Mouse (Mus musculus) left cerebral cortex, postnatal 14 days (tissue): ENCODE measurements at regions not wholly inside any gene's neighbourhood (a gene's known extent, or its start where the extent isn't known, plus 50 kb on each side); places are given as distances from the start of the nearest gene placed in this dataset.
"Not testable (repeated sequence)": the region's sequence is repeated elsewhere in the genome, so short reads cannot be mapped to it uniquely, and the experiment has no call there.

Experiments
- DNase-seq, 2 experiments: peaks; one replicate each; pipeline ENCODE4 v3.0.0; 2021 to 2022; ENCODE audit warnings: low spot score in 2 of 2, mixed read lengths in 1 of 2
- intact Hi-C: fragments of 180-260 bp; cut with DNase I; formaldehyde crosslinking; loops from one replicate; pipeline ENCODE4 v1.15.1; 2025

DNA sequence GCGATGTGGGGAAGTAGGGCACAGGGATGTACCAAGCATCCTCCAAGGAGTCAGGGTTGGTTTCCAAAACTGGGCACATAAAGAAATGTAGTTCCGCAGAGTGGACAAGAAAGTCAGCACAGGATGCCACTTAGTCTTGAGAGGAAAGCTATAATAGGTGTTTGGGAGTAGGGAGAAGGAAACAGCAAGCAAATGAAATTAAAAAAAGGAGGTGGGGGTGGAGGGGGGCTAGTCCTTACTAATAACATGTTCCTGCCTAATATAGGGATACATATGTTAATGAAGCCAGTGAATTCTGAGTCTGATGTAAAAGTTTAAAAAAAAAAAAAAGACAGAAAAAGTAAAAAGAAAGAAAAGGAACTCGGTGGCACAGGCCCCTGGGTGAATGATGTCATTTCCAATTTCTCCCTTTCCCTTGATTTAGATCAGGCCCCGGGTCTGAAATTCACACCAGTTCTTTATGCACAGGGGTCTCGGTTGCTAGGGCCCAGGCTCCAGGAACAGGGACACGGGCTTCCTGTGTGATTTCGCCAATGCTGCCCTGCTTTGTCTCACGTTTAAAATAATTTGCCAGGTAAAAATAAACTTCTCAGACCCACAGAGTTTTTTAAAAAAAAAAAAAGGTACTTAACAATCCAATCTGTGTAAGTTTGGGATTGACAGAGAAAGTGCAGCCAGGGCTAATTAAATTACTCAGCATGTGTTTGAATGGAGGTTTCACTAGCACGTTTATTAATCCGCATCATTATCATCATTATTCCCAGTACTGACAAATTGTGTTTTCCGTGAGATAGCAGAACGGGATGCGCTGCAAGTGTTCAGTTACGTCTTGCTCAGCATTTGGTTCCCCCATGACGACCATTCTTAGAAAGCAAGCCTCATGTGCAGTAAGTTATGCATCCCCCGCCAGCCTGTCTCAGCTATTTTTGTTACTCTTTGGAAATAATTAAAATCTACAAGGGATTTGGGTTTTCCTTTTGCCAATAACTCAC lies 172.8 kb upstream of the Slc25a13 start:
- intact Hi-C loops: no loop called here
- DNase-seq: peak in 1 of 2 experiments; percentile 9

DNA sequence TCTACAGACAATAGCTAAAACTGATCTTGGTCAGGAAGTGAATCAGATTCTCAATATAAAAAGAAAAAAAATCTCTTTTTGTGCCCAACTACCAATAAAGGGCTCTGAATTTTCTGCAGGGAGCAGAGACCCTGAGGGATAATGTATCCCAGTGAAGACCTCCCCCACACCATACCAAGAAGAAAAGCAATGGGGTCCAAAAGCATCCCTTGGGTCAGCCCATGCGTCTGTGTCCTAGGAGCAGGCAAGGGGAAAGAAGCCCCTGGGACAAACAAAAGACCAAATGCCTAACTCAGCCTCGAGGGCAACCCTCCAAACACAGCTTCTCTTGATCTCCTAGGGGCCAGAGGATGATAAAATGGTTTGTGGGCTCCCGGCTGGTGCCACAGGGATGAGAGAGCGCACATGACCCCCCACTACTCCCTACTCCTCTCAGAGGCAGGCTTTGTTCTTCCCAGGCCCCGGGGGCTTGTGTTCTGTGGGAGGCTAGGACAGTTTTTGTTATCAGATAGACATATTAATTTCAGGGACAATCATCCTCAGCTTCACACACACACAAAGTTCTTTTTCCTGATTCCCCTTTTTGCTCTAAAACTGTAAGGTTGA lies 172.0 kb upstream of the Slc25a13 start:
- intact Hi-C loops: no loop called here
- DNase-seq: no peak

DNA sequence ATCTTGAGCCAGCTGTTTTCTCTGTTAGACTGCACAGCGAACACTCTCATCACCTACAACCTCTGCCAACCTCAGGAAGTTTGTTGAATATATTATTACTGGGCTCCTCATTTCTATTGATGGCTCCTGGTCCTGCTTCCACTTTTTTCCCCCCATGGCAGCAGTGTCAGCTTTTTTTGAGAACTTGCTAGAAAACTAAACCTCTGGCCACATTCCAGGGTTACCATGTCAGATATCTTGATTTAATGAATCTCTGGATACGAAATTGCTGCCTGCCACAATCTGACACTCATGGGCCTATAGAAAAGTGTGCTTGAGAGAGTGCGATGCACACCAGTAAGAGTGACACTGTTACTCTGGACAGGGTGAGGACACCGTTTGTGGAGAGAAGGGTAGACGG lies 170.6 kb upstream of the Slc25a13 start:
- DNase-seq: no peak
- intact Hi-C loops: no loop called here

GRCm38 (mm10) chr6:6384971-6385370 lies 168.0 kb upstream of the Slc25a13 start:
- DNase-seq: no peak
- intact Hi-C loops: no loop called here

- DNase-seq: no peak
- intact Hi-C loops: no loop called here
Measured at GRCm38 (mm10) chr6:6384441-6384840, 167.5 kb upstream of the Slc25a13 start.

- DNase-seq: no peak
- intact Hi-C loops: no loop called here
Measured at GRCm38 (mm10) chr6:6372421-6372820, 155.4 kb upstream of the Slc25a13 start.

DNA sequence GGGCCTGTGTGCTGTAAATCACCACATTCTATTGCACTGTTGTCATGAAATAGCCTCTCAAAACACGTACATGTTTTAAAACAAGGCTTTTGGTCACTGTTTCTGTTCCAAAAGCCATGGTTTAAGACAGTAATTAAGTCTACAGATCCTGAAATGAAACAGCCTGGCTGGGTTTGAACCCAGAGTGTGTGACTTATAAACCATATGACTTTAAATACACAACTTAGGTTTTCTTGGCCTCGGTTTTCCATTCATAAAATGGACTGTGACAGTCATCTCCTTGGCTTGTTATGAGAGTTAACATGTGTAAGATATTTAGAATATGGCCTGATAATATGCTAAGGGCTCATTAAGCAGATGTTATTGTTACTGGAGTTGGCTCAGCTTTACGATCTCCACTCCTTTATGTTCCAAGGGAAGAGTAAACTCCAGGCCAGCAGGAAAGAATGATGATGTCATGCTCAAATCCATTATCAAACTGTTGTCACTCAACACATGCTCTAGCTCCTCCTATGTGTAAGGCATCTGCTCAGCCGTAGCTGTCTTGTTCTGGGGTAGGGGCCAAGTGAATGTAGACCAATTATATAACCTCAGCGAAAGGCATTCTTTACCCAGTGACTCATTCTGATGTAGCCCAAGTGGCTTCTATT lies 154.6 kb upstream of the Slc25a13 start:
- intact Hi-C loops: no loop called here
- no peak for DNase-seq

DNA sequence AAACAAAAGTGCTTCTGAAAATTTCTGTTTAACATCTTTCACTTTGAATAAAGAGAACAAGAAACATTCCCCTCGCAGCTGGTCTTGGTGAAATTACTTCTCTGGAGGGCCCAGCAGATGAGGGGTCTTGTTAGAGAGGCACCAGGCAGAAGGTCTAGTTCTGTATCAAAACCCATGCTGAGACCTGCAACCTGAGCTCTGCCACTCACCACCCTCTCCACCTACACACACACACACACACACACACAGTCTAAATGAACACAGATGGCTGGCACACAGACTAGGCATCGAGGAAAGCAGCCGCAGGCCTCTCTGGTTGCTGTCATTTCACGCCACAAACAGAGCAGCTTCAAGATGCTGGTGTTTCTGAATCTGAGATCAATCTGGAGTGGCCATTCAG lies 147.1 kb upstream of the Slc25a13 start:
- intact Hi-C loops: no loop called here

DNA sequence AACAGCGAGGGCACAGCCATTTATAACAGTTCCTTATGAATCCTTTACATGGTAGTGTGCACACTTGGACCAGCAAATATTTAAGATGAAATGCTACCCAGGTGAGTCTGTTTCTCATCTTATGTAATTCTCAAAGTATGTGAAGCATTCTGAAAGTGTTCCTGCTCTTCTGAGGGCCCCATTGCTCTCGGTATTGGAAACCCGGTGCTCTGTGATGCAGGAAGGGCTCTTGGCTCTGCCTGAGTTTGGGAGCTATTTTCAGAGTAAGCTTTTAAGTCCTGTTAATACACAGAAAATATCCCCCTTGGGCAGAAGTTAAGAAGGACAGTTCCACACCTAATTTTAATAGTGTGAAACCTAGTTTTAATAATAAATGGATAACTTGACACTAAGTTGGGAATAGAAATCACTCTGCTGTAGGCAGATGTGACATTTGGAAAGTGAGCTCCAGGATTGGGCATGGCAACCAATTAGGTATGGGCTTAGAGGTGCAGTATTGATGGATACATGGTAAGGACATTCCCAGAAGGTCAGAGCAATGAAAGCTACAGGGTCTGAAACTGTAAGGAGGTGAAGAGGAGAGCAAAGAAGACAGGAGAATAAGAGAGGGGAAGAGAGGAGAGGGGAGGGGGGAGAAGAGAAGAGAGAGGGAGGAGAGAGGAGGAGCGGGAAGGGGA lies 145.8 kb upstream of the Slc25a13 start:
- intact Hi-C loops: no loop called here
- no peak for DNase-seq

More for the DNA sequence above, 147.1 kb upstream of the Slc25a13 start:
- DNase-seq: no peak

- intact Hi-C loops, DNase-seq: not testable (repeated sequence)
Measured at GRCm38 (mm10) chr6:6361181-6361580, 144.2 kb upstream of the Slc25a13 start.

GRCm38 (mm10) chr6:6357477-6357876 lies 140.5 kb upstream of the Slc25a13 start:
- no peak for DNase-seq
- intact Hi-C loops: no loop called here

DNA sequence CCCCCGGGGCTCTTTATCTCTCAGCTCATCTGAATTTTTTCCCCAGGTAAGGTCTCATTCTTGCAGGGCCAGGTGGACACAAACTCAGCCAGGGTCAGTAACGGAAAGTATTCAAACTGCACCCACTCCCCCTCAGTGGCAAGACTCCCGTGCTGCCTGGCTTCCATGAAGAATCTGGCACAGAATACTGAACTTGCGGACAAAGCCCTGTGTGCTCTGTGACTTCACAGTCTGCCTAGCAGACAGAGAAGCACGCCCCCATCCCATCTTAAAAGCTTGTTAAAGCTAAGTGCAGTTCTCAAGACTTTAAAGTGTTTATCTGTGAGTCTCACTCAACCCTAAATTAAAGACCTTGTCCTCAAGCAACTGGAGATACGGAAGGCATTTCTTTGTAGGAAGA lies 140.0 kb upstream of the Slc25a13 start:
- no peak for DNase-seq
- intact Hi-C loops: no loop called here

DNA sequence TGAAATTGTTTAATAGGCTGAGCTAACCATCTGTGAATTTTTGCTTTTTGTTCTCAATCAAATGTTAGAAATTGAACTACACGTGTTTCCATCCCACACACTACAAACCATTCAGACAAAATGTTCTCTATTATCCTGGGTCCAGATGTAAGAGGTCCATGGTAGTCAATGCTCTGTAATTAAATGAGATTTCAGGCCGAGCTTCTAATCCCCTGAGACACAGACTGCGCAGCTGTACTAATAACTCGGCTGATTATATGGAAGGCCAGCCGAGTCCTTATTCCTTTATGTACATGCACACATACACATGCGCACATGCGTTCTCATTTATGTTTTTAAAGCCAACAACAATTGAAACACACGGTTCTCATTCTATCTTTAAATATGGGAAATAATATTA lies 118.3 kb upstream of the Slc25a13 start:
- intact Hi-C loops: no loop called here
- no peak for DNase-seq

DNA sequence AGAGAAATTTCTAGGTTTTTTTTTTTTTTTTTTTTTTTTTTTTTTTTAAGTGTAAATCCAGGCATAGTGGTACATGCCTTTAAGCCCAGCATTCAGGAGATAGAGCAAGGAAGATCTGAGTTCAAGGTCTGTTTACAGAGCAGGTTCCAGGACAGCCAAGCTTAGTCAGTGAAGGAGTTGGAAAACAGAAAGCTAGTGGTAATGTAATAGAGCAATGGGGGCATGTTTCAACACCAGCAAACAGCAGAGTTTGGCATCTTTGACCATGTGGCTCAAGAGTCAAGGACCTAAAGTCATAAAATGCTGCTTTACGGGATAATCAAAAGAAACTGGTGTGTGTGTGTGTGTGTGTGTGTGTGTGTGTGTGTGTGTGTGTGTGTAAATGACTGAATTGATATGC lies 113.3 kb upstream of the Slc25a13 start:
- intact Hi-C loops: no loop called here
- DNase-seq: no peak

- DNase-seq: no peak
- intact Hi-C loops: no loop called here
Measured at GRCm38 (mm10) chr6:6325516-6325915, 108.5 kb upstream of the Slc25a13 start.

- no peak for DNase-seq
- intact Hi-C loops: no loop called here
Measured at GRCm38 (mm10) chr6:6316725-6317124, 99.8 kb upstream of the Slc25a13 start.

- peak; percentile 9 to 57 for DNase-seq
- intact Hi-C loops: no loop called here
Measured at GRCm38 (mm10) chr6:6313171-6313570, 96.2 kb upstream of the Slc25a13 start.

DNA sequence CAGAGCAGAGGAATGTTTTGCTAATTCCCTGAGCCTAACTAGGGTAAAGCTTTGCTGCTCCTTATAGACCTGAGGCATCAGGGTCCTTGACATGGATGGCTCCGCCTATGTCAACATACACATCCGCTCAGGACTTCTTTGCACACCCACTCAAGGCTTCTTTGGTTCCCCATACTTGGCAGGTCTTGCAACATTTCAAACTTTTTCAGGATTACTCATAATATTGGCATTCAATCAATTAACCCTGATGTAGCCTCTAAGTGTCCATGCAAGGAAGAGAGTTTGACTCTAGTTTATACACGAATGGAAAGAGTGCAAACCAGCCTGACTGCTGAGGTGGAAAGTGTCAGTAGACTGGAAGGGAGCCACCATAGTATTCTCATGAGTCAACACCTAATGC lies 93.2 kb upstream of the Slc25a13 start:
- no peak for DNase-seq
- intact Hi-C loops: no loop called here

- DNase-seq: no peak
- intact Hi-C loops: no loop called here
Measured at GRCm38 (mm10) chr6:6307618-6308017, 90.6 kb upstream of the Slc25a13 start.

GRCm38 (mm10) chr6:6303767-6304166 lies 86.8 kb upstream of the Slc25a13 start:
- intact Hi-C loops: no loop called here
- DNase-seq: no peak
